Comparison of ENCODE assay signal across 23 mouse cellular contexts in genomic region chr13:84023021-84023420, GRCm38 (mm10).
"Had no signal": no experiment of that assay in that cellular context is flagged by ENCODE, and none has a peak within 500 bp of the region (broad histone marks: within the 10 kb centered on the region; RNA-seq: fewer than 3 reads in every experiment).

No protein-coding gene starts in this region.

- H3K4me3 ChIP-seq: gastrocnemius, adult 2 months; heart, embryonic 10.5 days; heart, embryonic 12.5 days; hindbrain, embryonic 10.5 days; hindbrain, embryonic 12.5 days; intestine, embryonic 15.5 days; left cerebral cortex, adult 2 months; limb, embryonic 10.5 days; limb, embryonic 12.5 days; liver, embryonic 13.5 days; liver, embryonic 15.5 days had no signal

- H3K9ac ChIP-seq: heart, embryonic 12.5 days; hindbrain, embryonic 12.5 days; hindbrain, embryonic 14.5 days; intestine, embryonic 15.5 days; limb, embryonic 12.5 days; liver, embryonic 13.5 days; liver, embryonic 15.5 days; liver, postnatal 0 days had no signal

- DNase-seq: gastrocnemius, adult 2 months; gastrocnemius, postnatal 10 days; gastrocnemius, postnatal 25 days; heart, adult 18-20 months; heart, postnatal 10 days; heart, postnatal 4 days; kidney, adult 18-20 months; liver; liver, embryonic 13.5 days; liver, postnatal 0 days had no signal

- H3K4me1 ChIP-seq: heart, embryonic 10.5 days; heart, embryonic 12.5 days; hindbrain, embryonic 12.5 days; intestine, embryonic 15.5 days; limb, embryonic 10.5 days; limb, embryonic 12.5 days; liver, embryonic 13.5 days; liver, embryonic 15.5 days had no signal

- H3K4me2 ChIP-seq: heart, embryonic 12.5 days; hindbrain, embryonic 12.5 days; hindbrain, embryonic 14.5 days; intestine, embryonic 15.5 days; limb, embryonic 12.5 days; liver, embryonic 11.5 days; liver, embryonic 13.5 days; liver, embryonic 15.5 days had no signal

- ATAC-seq: inflammation-experienced regulatory T-cells, adult 6 months; intestine, embryonic 15.5 days; intestine, postnatal 0 days; liver, postnatal 0 days had no signal

- H3K27me3 ChIP-seq: heart, embryonic 12.5 days; hindbrain, embryonic 12.5 days; intestine, embryonic 15.5 days; limb, embryonic 12.5 days; liver, embryonic 13.5 days; liver, embryonic 15.5 days had no signal

- H3K27ac ChIP-seq: gastrocnemius, adult 2 months; heart, embryonic 10.5 days; hindbrain, embryonic 10.5 days; hindbrain, embryonic 12.5 days; hindbrain, embryonic 14.5 days; intestine, embryonic 15.5 days; left cerebral cortex, adult 2 months; limb, embryonic 10.5 days; limb, embryonic 12.5 days; liver, embryonic 13.5 days; liver, embryonic 15.5 days had no signal

- H3K9me3 ChIP-seq: heart, embryonic 10.5 days; heart, embryonic 12.5 days; hindbrain, embryonic 10.5 days; hindbrain, embryonic 12.5 days; intestine, embryonic 15.5 days; limb, embryonic 10.5 days; limb, embryonic 12.5 days; liver, embryonic 13.5 days; liver, embryonic 15.5 days had no signal

- H3K36me3 ChIP-seq: heart, embryonic 10.5 days; heart, embryonic 12.5 days; hindbrain, embryonic 10.5 days; hindbrain, embryonic 12.5 days; intestine, embryonic 15.5 days; limb, embryonic 10.5 days; limb, embryonic 12.5 days; liver, embryonic 13.5 days; liver, embryonic 15.5 days had no signal
